Mouse (Mus musculus) liver, postnatal 0 days (tissue): ENCODE results near the gene Foxc2. TPM values are rescaled to one million over a fixed set of nuclear protein-coding genes. Genes with fewer than 3 reads are reported as not detected.

Experiments
- ATAC-seq: fragments of 200-750 bp; cut with Nextera tagmentation; 2 replicates; pipeline ENCODE4 v1.8.0; 2017; ENCODE audit warnings: mild to moderate bottlenecking, moderate library complexity
- DNase-seq: peaks from one replicate; pipeline ENCODE4 v3.0.0-alpha.2; 2016
- H3K27ac ChIP-seq: fragments of 300-500 bp; sonication (generic); 2 replicates; pipeline ENCODE4 v1.5.1; 2014; ENCODE audit warnings: antibody characterized with exemption, moderate library complexity, mild to moderate bottlenecking, low read depth
- H3K27me3 ChIP-seq: fragments of 300-500 bp; sonication (generic); 2 replicates; pipeline ENCODE4 v1.6.1; 2014; ENCODE audit warnings: low read length, control low read depth, mixed read lengths; ENCODE audit not compliant: insufficient read depth
- H3K36me3 ChIP-seq: fragments of 300-500 bp; sonication (generic); replicated peaks from 2 replicates; pipeline ENCODE4 v1.6.1; 2014; ENCODE audit warnings: mild to moderate bottlenecking, control low read depth, low read length, moderate library complexity, mixed read lengths; ENCODE audit not compliant: insufficient read depth
- H3K4me1 ChIP-seq: fragments of 300-500 bp; sonication (generic); 2 replicates; pipeline ENCODE4 v1.6.1; 2014; ENCODE audit warnings: antibody characterized with exemption, mild to moderate bottlenecking, control low read depth; ENCODE audit not compliant: insufficient read depth
- H3K4me2 ChIP-seq: fragments of 300-500 bp; sonication (generic); 2 replicates; pipeline ENCODE4 v1.6.1; 2014; ENCODE audit warnings: low read depth, mild to moderate bottlenecking, low read length, moderate library complexity, mixed read lengths
- H3K4me3 ChIP-seq: fragments of 300-500 bp; sonication (generic); 2 replicates; pipeline ENCODE4 v1.5.1; 2014; ENCODE audit warnings: low read depth, low read length
- H3K9ac ChIP-seq: fragments of 300-500 bp; sonication (generic); replicated peaks from 2 replicates; pipeline ENCODE4 v1.6.1; 2014; ENCODE audit warnings: mild to moderate bottlenecking, moderate library complexity
- H3K9me3 ChIP-seq: fragments of 300-500 bp; sonication (generic); 2 replicates; pipeline ENCODE4 v1.6.1; 2016; ENCODE audit warnings: mild to moderate bottlenecking, control low read depth, low read length, mixed read lengths
- CTCF ChIP-seq: sonication (generic); IDR thresholded peaks from 2 replicates; pipeline ENCODE4 v1.5.1; 2016; ENCODE audit warnings: antibody characterized with exemption, low read depth
- EP300 ChIP-seq: IDR thresholded peaks from 2 replicates; pipeline ENCODE4 v1.6.1; 2016; ENCODE audit warnings: antibody characterized with exemption, low read depth, mild to moderate bottlenecking
- WGBS: fragments of 180-500 bp; shearing (Covaris S2); extraction: QIAGEN DNeasy Blood & Tissue Kit; methylation state at CpG from one replicate; pipeline ENCODE4 v1.1.7; 2014; ENCODE audit not compliant: insufficient replicate concordance; 5-methylcytosine and 5-hydroxymethylcytosine counted together
- polyA plus RNA-seq: library from polyadenylated mRNA; unstranded; fragments of >200 nt; fragmentation: Nextera tagmentation; extraction: Ambion mirVana; gene quantifications from 2 replicates; pipeline ENCODE4 v1.2.1, GENCODE M21; 2015

Foxc2 gene
- 0.04 and 0.05 TPM in 2 replicates for polyA plus RNA-seq

- TF ChIP-seq CTCF (no peak), EP300 (no peak)
- Histone ChIP-seq H3K36me3 (no peaks in the 10 kb centered on the region), H3K4me2 (peak within 1 kb of the TSS; percentile 76), H3K27ac (no peak within 1 kb of the TSS), H3K4me1 (peaks cover 6% of the 10 kb centered on the region; the same call in 1 of the 2 replicates), H3K4me3 (peak within 1 kb of the TSS; percentile 50), H3K27me3 (peaks cover 75% of the 10 kb centered on the region), H3K9ac (no peak within 1 kb of the TSS), H3K9me3 (no peaks in the 10 kb centered on the region)
- under 1% methylated on average over 25 of the region's 25 CpGs for WGBS
- peak; percentile 68 for ATAC-seq
- peak; percentile 68 for DNase-seq
These were observed at the start of gene Foxc2 for GRCm38 (mm10) chr8:121115948-121116347. Foxc2 (plus strand) TSS chr8:121116171.

- no peaks in the 10 kb centered on the region for H3K9me3 ChIP-seq
- H3K4me2 ChIP-seq, result no peak overlapping the region
- 0 out of 2 replicates have a peak overlapping the region, but pooled peaks have one; percentile 6 for H3K27ac ChIP-seq
- DNase-seq (no peak), ATAC-seq (no peak)
- no peak overlapping the region for H3K9ac ChIP-seq
- 0 out of 2 replicates have a peak, but pooled peaks cover 2% of the 10 kb centered on the region for H3K4me1 ChIP-seq
- no peak overlapping the region for H3K4me3 ChIP-seq
- peaks cover 66% of the 10 kb centered on the region for H3K27me3 ChIP-seq
- TF ChIP-seq CTCF, result peak; percentile 37
- TF ChIP-seq EP300, result no peak
- WGBS, result 7% methylated on average over 12 of the region's 12 CpGs
- no peaks in the 10 kb centered on the region for H3K36me3 ChIP-seq
These were observed 44.5 kb upstream of the Foxc2 start for GRCm38 (mm10) chr8:121071454-121071853.

GRCm38 (mm10) chr8:121072406-121073130, 43.4 kb upstream of the Foxc2 start:
- TF ChIP-seq EP300 (no peak), CTCF (no peak)
- Histone ChIP-seq H3K27me3 (peaks cover 77% of the 10 kb centered on the region), H3K4me3 (no peak overlapping the region), H3K9ac (no peak overlapping the region), H3K4me2 (0 out of 2 replicates have a peak overlapping the region, but pooled peaks have one; percentile 47), H3K27ac (no peak overlapping the region), H3K9me3 (no peaks in the 10 kb centered on the region), H3K4me1 (0 out of 2 replicates have a peak, but pooled peaks cover 2% of the 10 kb centered on the region), H3K36me3 (no peaks in the 10 kb centered on the region)
- 21% methylated on average over 11 of the region's 11 CpGs for WGBS
- DNase-seq, result no peak
- no peak for ATAC-seq

GRCm38 (mm10) chr8:121073174-121074107, 42.5 kb upstream of the Foxc2 start:
- H3K36me3 ChIP-seq, result no peaks in the 10 kb centered on the region
- H3K9ac ChIP-seq, result 0 out of 2 replicates have a peak overlapping the region, but pooled peaks have one; percentile 11
- H3K27me3 ChIP-seq, result peaks cover 84% of the 10 kb centered on the region
- no peak for ATAC-seq
- H3K27ac ChIP-seq, result no peak overlapping the region
- peak overlapping the region; percentile 19; the same call in 1 of the 2 replicates for H3K4me3 ChIP-seq
- peak overlapping the region; percentile 47 for H3K4me2 ChIP-seq
- no peak for DNase-seq
- WGBS, result 2% methylated on average over 47 of the region's 48 CpGs
- TF ChIP-seq EP300 (no peak), CTCF (no peak)
- no peaks in the 10 kb centered on the region for H3K9me3 ChIP-seq
- 0 out of 2 replicates have a peak, but pooled peaks cover 2% of the 10 kb centered on the region for H3K4me1 ChIP-seq

- no peak overlapping the region for H3K9ac ChIP-seq
- 0 out of 2 replicates have a peak, but pooled peaks cover 2% of the 10 kb centered on the region for H3K4me1 ChIP-seq
- WGBS, result 8% methylated on average over 15 of the region's 15 CpGs
- H3K4me2 ChIP-seq, result no peak overlapping the region
- no peaks in the 10 kb centered on the region for H3K36me3 ChIP-seq
- no peak overlapping the region for H3K27ac ChIP-seq
- DNase-seq (no peak), ATAC-seq (no peak)
- TF ChIP-seq CTCF (no peak), EP300 (no peak)
- H3K4me3 ChIP-seq, result no peak overlapping the region
- no peaks in the 10 kb centered on the region for H3K9me3 ChIP-seq
- peaks cover 86% of the 10 kb centered on the region for H3K27me3 ChIP-seq
These were observed 41.7 kb upstream of the Foxc2 start for GRCm38 (mm10) chr8:121074108-121074847.
